Mouse (Mus musculus): ENCODE data around the gene Zhx3.

DNA sequence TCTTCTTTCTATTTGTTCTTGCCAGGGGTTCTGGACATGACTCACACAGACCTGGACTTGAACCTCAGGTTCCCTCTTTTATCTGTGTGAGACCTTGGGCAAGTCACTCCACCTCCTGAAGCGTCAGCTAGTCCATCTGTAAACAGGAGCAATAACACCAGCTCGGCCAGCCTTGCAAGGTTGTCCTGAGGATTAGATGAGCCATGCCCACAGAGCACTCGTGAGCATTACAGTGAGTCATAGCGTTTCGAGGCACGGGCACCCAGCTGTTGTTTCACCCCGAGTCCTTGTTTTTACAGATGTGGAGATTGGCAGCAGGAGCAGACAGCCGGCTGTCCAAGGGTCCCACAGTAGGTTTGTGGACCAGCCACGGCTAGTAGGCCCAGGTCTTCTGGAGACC is 18.9 kb upstream of the Zhx3 start:
- TF ChIP-seq CTCF (IDR thresholded peaks at IDR 0.05; ENCODE audit: borderline replicate concordance, insufficient read depth, low read depth, low read length) (no peak), POLR2A (IDR thresholded peaks at IDR 0.05; ENCODE audit: borderline replicate concordance, insufficient read depth, low read length) (no peak)
